Comparison of ENCODE assay signal across 9 mouse cellular contexts in the genomic region with DNA sequence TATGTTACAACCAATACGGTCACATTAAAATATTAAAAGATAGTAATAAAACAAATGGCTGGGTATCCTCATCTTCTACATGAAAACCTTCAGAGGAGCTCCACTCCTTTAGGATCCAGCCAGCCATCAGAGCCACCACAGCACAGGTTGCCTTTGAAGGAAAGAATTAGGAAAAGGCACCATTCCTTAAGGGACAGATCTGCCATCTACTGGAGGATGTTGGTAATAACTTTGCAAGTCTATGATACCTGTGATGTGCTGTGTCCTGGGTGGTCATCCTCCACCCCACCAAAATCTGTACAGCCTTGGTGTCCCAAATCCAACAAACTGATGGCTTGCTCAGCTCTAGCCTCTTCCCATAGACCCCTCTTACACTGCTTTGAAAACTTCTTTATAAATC.
A peak's percentile ranks its signal among the peaks of the same experiment; 100 is the strongest.
DNase-seq lines count a peak whose midpoint lies in the region; ATAC-seq and TF ChIP-seq lines count a peak whose summit lies in the region.
"Had no signal": no experiment of that assay in that cellular context is flagged by ENCODE, and none has a peak within 500 bp of the region (broad histone marks: within the 10 kb centered on the region; RNA-seq: fewer than 3 reads in every experiment).

No protein-coding gene starts in this region.

- H3K9ac ChIP-seq in heart, adult 2 months (ENCODE audit: low read depth, low read length): no peak overlapping the region
- H3K9ac ChIP-seq in neural tube, embryonic 12.5 days: no peak overlapping the region
- H3K9ac ChIP-seq in hindbrain, embryonic 13.5 days: no peak overlapping the region
- H3K9ac ChIP-seq: heart, embryonic 15.5 days had no signal

- no peak for TF ChIP-seq POLR2A in heart, adult 2 months (IDR thresholded peaks at IDR 0.05; ENCODE audit: insufficient read depth, low read depth, low read length)

- intact Hi-C loops in heart, adult 2 months (cut with DNase I): loop anchor here (5.0 kb wide), 1 partner anchor 139 kb away; no protein-coding TSS in a partner anchor

- no peaks in the 10 kb centered on the region for H3K4me1 ChIP-seq in heart, adult 2 months (ENCODE audit: control insufficient read depth, insufficient read depth, low read length)
- no peaks in the 10 kb centered on the region for H3K4me1 ChIP-seq in neural tube, embryonic 12.5 days
- no peaks in the 10 kb centered on the region for H3K4me1 ChIP-seq in hindbrain, embryonic 13.5 days (replicated peaks)
- H3K4me1 ChIP-seq: heart, embryonic 15.5 days had no signal

- no peaks in the 10 kb centered on the region for H3K36me3 ChIP-seq in heart, adult 2 months (ENCODE audit: control insufficient read depth, insufficient read depth, low read length)
- H3K36me3 ChIP-seq in neural tube, embryonic 12.5 days: no peaks in the 10 kb centered on the region
- no peaks in the 10 kb centered on the region for H3K36me3 ChIP-seq in hindbrain, embryonic 13.5 days
- H3K36me3 ChIP-seq: heart, embryonic 15.5 days had no signal

- WGBS in heart, adult 2 months: 56% methylated on average over 1 of the region's 1 CpGs
- 77% methylated on average over 1 of the region's 1 CpGs for WGBS in neural tube, embryonic 12.5 days
- 69% methylated on average over 1 of the region's 1 CpGs for WGBS in hindbrain, embryonic 13.5 days

- TF ChIP-seq EP300 in heart, adult 2 months (IDR thresholded peaks at IDR 0.05; ENCODE audit: insufficient read depth, low read depth, low read length): no peak

- no peaks in the 10 kb centered on the region for H3K79me2 ChIP-seq in heart, adult 2 months (replicated peaks; ENCODE audit: control insufficient read depth, insufficient read depth, low read length)

- no peak overlapping the region for H3K4me2 ChIP-seq in neural tube, embryonic 12.5 days (replicated peaks)
- no peak overlapping the region for H3K4me2 ChIP-seq in hindbrain, embryonic 13.5 days
- H3K4me2 ChIP-seq: heart, embryonic 15.5 days had no signal

- ATAC-seq in neural tube, embryonic 12.5 days (ENCODE audit: low FRiP score, low read depth): peak; percentile 64; the same call in 1 of the 2 replicates
- ATAC-seq in hindbrain, embryonic 13.5 days (ENCODE audit: low FRiP score): peak; percentile 65; the same call in 1 of the 2 replicates

- H3K27ac ChIP-seq in heart, adult 2 months: no peak overlapping the region
- H3K27ac ChIP-seq in neural tube, embryonic 12.5 days: no peak overlapping the region
- H3K27ac ChIP-seq in hindbrain, embryonic 13.5 days: no peak overlapping the region
- H3K27ac ChIP-seq: heart, embryonic 15.5 days had no signal

- H3K4me3 ChIP-seq in heart, adult 2 months: no peak overlapping the region
- H3K4me3 ChIP-seq in neural tube, embryonic 12.5 days: no peak overlapping the region
- no peak overlapping the region for H3K4me3 ChIP-seq in hindbrain, embryonic 13.5 days
- H3K4me3 ChIP-seq: heart, embryonic 15.5 days had no signal

- DNase-seq in heart, adult 2 months: no peak
- no peak for DNase-seq in heart, adult 11 months
- no peak for DNase-seq in neural tube, embryonic 10.5 days (ENCODE audit: extremely low spot score, low spot score)
- DNase-seq in retina, postnatal 7 days (ENCODE audit: low read depth, low spot score): peak; percentile 9
- no peak for DNase-seq in urinary bladder, postnatal 25 days (ENCODE audit: low spot score)
- DNase-seq in cerebellum, postnatal 36 days: no peak

- H3K27me3 ChIP-seq in heart, adult 2 months (ENCODE audit: control insufficient read depth, insufficient read depth, low read length): no peaks in the 10 kb centered on the region
- H3K27me3 ChIP-seq in neural tube, embryonic 12.5 days (replicated peaks): no peaks in the 10 kb centered on the region
- peaks cover 8% of the 10 kb centered on the region; the same call in 1 of the 2 replicates for H3K27me3 ChIP-seq in hindbrain, embryonic 13.5 days
- H3K27me3 ChIP-seq: heart, embryonic 15.5 days had no signal

- TF ChIP-seq CTCF in heart, adult 2 months (IDR thresholded peaks at IDR 0.05): peak; percentile 63

- H3K9me3 ChIP-seq in neural tube, embryonic 12.5 days: no peaks in the 10 kb centered on the region
- H3K9me3 ChIP-seq in hindbrain, embryonic 13.5 days: no peaks in the 10 kb centered on the region
- H3K9me3 ChIP-seq: heart, embryonic 15.5 days had no signal
